Mouse (Mus musculus) skeletal muscle tissue, adult 2 months (tissue): ENCODE results near the gene Neurl4.

Source experiments
- DNase-seq: peaks from one replicate; pipeline ENCODE4 v3.0.0-alpha.2; 2012; ENCODE audit warnings: low read depth, low spot score

The Neurl4 gene

GRCm38 (mm10) chr11:69881787-69882670, 18.8 kb upstream of the Neurl4 start:
- no peak for DNase-seq

GRCm38 (mm10) chr11:69883066-69883465, 17.8 kb upstream of the Neurl4 start:
- DNase-seq, result no peak

- no peak for DNase-seq
These were observed 17.2 kb upstream of the Neurl4 start for GRCm38 (mm10) chr11:69883527-69884151.

- no peak for DNase-seq
These were observed 16.6 kb upstream of the Neurl4 start for GRCm38 (mm10) chr11:69884240-69884639.

GRCm38 (mm10) chr11:69884663-69885062, 16.2 kb upstream of the Neurl4 start:
- no peak for DNase-seq

GRCm38 (mm10) chr11:69886907-69887635, 13.8 kb upstream of the Neurl4 start:
- no peak for DNase-seq

- no peak for DNase-seq
These were observed 9.4 kb upstream of the Neurl4 start for GRCm38 (mm10) chr11:69891482-69891881.

- DNase-seq, result no peak
These were observed 6.2 kb upstream of the Neurl4 start for GRCm38 (mm10) chr11:69894671-69895070.

- no peak for DNase-seq
These were observed 5.6 kb upstream of the Neurl4 start, which contains the start of gene Acap1 for GRCm38 (mm10) chr11:69895291-69895690. TSS of gene Acap1 (minus strand) at chr11:69895539.

- DNase-seq, result no peak
These were observed 1.0 kb upstream of the Neurl4 start for GRCm38 (mm10) chr11:69899870-69900269.

- DNase-seq, result peak; percentile 99
These were observed 554 bp downstream of the Neurl4 start for GRCm38 (mm10) chr11:69901406-69901846.

GRCm38 (mm10) chr11:69901993-69902392, 1.1 kb downstream of the Neurl4 start:
- no peak for DNase-seq

GRCm38 (mm10) chr11:69902972-69903371, 2.1 kb downstream of the Neurl4 start:
- DNase-seq, result no peak

- no peak for DNase-seq
These were observed 3.4 kb downstream of the Neurl4 start for GRCm38 (mm10) chr11:69904311-69904710.

- DNase-seq, result no peak
These were observed 7.8 kb downstream of the Neurl4 start for GRCm38 (mm10) chr11:69908645-69909044.

GRCm38 (mm10) chr11:69909174-69909573, 8.3 kb downstream of the Neurl4 start:
- DNase-seq, result no peak

- DNase-seq, result no peak
These were observed 9.3 kb downstream of the Neurl4 start for GRCm38 (mm10) chr11:69910177-69910576.

- no peak for DNase-seq
These were observed 10.1 kb downstream of the Neurl4 start for GRCm38 (mm10) chr11:69910781-69911560.

GRCm38 (mm10) chr11:69911701-69912100, 10.8 kb downstream of the Neurl4 start:
- no peak for DNase-seq

- DNase-seq, result no peak
These were observed 12.1 kb downstream of the Neurl4 start for GRCm38 (mm10) chr11:69912716-69913530.
